Mouse (Mus musculus) testis, adult 2 months (tissue): ENCODE data around the gene Fam228b. TPM values are rescaled to one million over a fixed set of nuclear protein-coding genes. Genes with fewer than 3 reads are reported as not detected.

Source experiments
- H3K27ac ChIP-seq: fragments of 200-500 bp; 2 replicates; pipeline ENCODE4 v1.5.1; 2012; ENCODE audit warnings: low read depth, low read length; ENCODE audit not compliant: control insufficient read depth, insufficient read depth
- H3K27me3 ChIP-seq: fragments of 200-500 bp; 2 replicates; pipeline ENCODE4 v1.6.1; 2012; ENCODE audit warnings: mild to moderate bottlenecking, low read length, moderate library complexity; ENCODE audit not compliant: control insufficient read depth, insufficient read depth
- H3K36me3 ChIP-seq: fragments of 200-500 bp; 2 replicates; pipeline ENCODE4 v1.6.1; 2012; ENCODE audit warnings: mild to moderate bottlenecking, low read length; ENCODE audit not compliant: control insufficient read depth, insufficient read depth
- H3K4me1 ChIP-seq: fragments of 200-500 bp; 2 replicates; pipeline ENCODE4 v1.6.1; 2012; ENCODE audit warnings: low read length; ENCODE audit not compliant: control insufficient read depth, insufficient read depth
- H3K4me3 ChIP-seq: fragments of 200-500 bp; 2 replicates; pipeline ENCODE4 v1.5.1; 2012; ENCODE audit warnings: low read depth, mild to moderate bottlenecking, low read length, moderate library complexity, mixed read lengths; ENCODE audit not compliant: control insufficient read depth
- CTCF ChIP-seq: fragments of 200-500 bp; IDR thresholded peaks from 2 replicates; pipeline ENCODE4 v1.5.1; 2012; ENCODE audit warnings: low read depth, mild to moderate bottlenecking, inconsistent platforms, low read length, moderate library complexity; ENCODE audit not compliant: control insufficient read depth, insufficient read depth, insufficient replicate concordance
- POLR2A ChIP-seq: fragments of 200-500 bp; IDR thresholded peaks from 2 replicates; pipeline ENCODE4 v1.6.1; 2012; ENCODE audit warnings: low read depth, mild to moderate bottlenecking, inconsistent platforms, low read length, moderate library complexity; ENCODE audit not compliant: control insufficient read depth
- polyA plus RNA-seq: library from polyadenylated mRNA; depleted of rRNA; stranded (reverse); fragments of >200 nt; gene quantifications from 2 replicates; pipeline ENCODE4 v1.2.3, GENCODE M21; 2012

Fam228b gene
- polyA plus RNA-seq, 1 experiment, result 13.5 TPM

GRCm38 (mm10) chr12:4740823-4741222, 28.2 kb downstream of the Fam228b start:
- Histone ChIP-seq H3K27me3 (no peaks in the 10 kb centered on the region), H3K4me3 (no peak overlapping the region), H3K27ac (no peak overlapping the region), H3K4me1 (peaks cover 3% of the 10 kb centered on the region), H3K36me3 (no peaks in the 10 kb centered on the region)
- no peak for TF ChIP-seq CTCF
- TF ChIP-seq POLR2A, result no peak

- Histone ChIP-seq H3K4me3 (peak within 1 kb of the TSS; percentile 88), H3K27ac (peak within 1 kb of the TSS; percentile 86), H3K4me1 (peaks cover 3% of the 10 kb centered on the region), H3K27me3 (no peaks in the 10 kb centered on the region), H3K36me3 (no peaks in the 10 kb centered on the region)
- TF ChIP-seq POLR2A (peak; percentile 95), CTCF (no peak)
These were observed 31.0 kb downstream of the Fam228b start, which contains the start of gene Fam228a for GRCm38 (mm10) chr12:4738031-4738576. Gene Fam228a, minus strand, starts transcription at chr12:4738430.

GRCm38 (mm10) chr12:4732332-4732731, 36.7 kb downstream of the Fam228b start:
- H3K27me3 ChIP-seq, result no peaks in the 10 kb centered on the region
- no peak overlapping the region for H3K27ac ChIP-seq
- no peak overlapping the region for H3K4me3 ChIP-seq
- no peak for TF ChIP-seq POLR2A
- no peak for TF ChIP-seq CTCF
- no peaks in the 10 kb centered on the region for H3K4me1 ChIP-seq
- no peaks in the 10 kb centered on the region; the same call in none of the 2 replicates for H3K36me3 ChIP-seq

DNA sequence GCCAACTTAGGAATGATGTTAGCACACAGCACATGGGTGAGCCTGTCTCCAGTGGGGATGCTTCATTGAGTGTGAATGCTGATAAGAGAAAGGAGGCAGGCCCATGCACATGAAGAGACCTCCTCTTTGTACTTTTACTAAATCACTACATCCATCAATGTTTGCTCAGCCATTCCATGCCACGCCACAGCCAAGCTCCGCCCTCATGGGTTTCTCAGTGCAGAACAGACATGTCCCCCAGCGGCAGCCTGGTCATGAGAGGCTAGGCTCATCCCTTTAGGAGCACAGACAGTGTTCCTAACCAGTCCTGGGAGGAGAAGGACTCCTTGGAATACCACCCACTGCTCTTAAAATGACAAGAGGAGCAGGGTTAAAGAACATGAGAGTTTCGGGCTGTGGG, 37.4 kb downstream of the Fam228b start:
- no peaks in the 10 kb centered on the region for H3K4me1 ChIP-seq
- H3K36me3 ChIP-seq, result no peaks in the 10 kb centered on the region; the same call in none of the 2 replicates
- no peak overlapping the region for H3K27ac ChIP-seq
- no peak overlapping the region for H3K4me3 ChIP-seq
- TF ChIP-seq POLR2A (no peak), CTCF (no peak)
- no peaks in the 10 kb centered on the region for H3K27me3 ChIP-seq

DNA sequence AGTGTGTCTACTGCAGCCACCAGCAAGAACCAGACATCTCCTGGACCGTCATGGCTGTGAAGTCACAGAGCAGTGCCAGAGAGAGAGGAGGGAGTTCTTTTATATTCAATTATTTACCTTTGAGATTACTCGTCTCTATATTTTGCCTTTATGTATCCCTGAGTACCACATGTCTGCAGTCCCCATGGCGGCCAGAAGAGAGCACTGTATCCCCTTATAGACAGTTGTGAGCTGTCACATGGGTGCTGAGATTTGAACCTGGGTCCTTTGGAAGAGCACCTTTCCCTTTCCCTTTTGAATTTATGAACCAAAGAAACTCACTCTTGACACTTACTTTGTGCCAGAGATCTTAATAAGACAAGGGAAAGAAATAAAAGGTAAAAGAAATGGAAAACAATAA, 39.9 kb downstream of the Fam228b start:
- no peaks in the 10 kb centered on the region for H3K4me1 ChIP-seq
- H3K36me3 ChIP-seq, result no peaks in the 10 kb centered on the region; the same call in none of the 2 replicates
- no peak overlapping the region for H3K4me3 ChIP-seq
- no peaks in the 10 kb centered on the region for H3K27me3 ChIP-seq
- no peak overlapping the region for H3K27ac ChIP-seq
- TF ChIP-seq POLR2A, result no peak
- TF ChIP-seq CTCF, result no peak

GRCm38 (mm10) chr12:4719762-4720754, 49.0 kb downstream of the Fam228b start:
- H3K36me3 ChIP-seq, result no peaks in the 10 kb centered on the region; the same call in 1 of the 2 replicates
- no peaks in the 10 kb centered on the region for H3K27me3 ChIP-seq
- peaks cover 6% of the 10 kb centered on the region for H3K4me1 ChIP-seq
- H3K27ac ChIP-seq, result no peak overlapping the region
- no peak for TF ChIP-seq POLR2A
- 0 out of 2 replicates have a peak, but pooled peaks have one; percentile 14 for TF ChIP-seq CTCF
- 0 out of 2 replicates have a peak overlapping the region, but pooled peaks have one; percentile 3 for H3K4me3 ChIP-seq
